27 mouse cellular contexts compared by ENCODE assay signal in genomic region chr16:66919889-66920402, GRCm38 (mm10).
DNase-seq lines count a peak whose midpoint lies in the region; ATAC-seq and TF ChIP-seq lines count a peak whose summit lies in the region.
"Had no signal": no experiment of that assay in that cellular context is flagged by ENCODE, and none has a peak within 500 bp of the region (broad histone marks: within the 10 kb centered on the region; RNA-seq: fewer than 3 reads in every experiment).

No protein-coding gene starts in this region.

- no peak overlapping the region for H3K9ac ChIP-seq in embryonic facial prominence, embryonic 11.5 days (replicated peaks; ENCODE audit: low read length)
- H3K9ac ChIP-seq in limb, embryonic 11.5 days (ENCODE audit: low read length): no peak overlapping the region
- no peak overlapping the region for H3K9ac ChIP-seq in neural tube, embryonic 13.5 days
- H3K9ac ChIP-seq: heart, embryonic 15.5 days; lung, embryonic 15.5 days; midbrain, embryonic 15.5 days had no signal

- DNase-seq in embryonic facial prominence, embryonic 11.5 days (ENCODE audit: low spot score): peak; percentile 25
- DNase-seq in embryonic facial prominence, embryonic 10.5 days (ENCODE audit: low spot score): no peak
- DNase-seq in brain, embryonic 14.5 days (ENCODE audit: low read depth): peak; percentile 42
- DNase-seq in limb, embryonic 11.5 days (ENCODE audit: low spot score): peak; percentile 34
- DNase-seq in thymus, postnatal 25 days: no peak
- DNase-seq: adrenal gland, postnatal 10 days; cerebellum, adult 18-20 months; cerebellum, postnatal 10 days; gastrocnemius, postnatal 25 days; heart, adult 11 months; kidney, adult 11 months; right cerebral cortex, postnatal 4 days; thymus, adult 18-20 months; thymus, postnatal 36 days had no signal

- no peaks in the 10 kb centered on the region for H3K9me3 ChIP-seq in embryonic facial prominence, embryonic 11.5 days (replicated peaks; ENCODE audit: control insufficient read depth, low read length)
- no peaks in the 10 kb centered on the region for H3K9me3 ChIP-seq in embryonic facial prominence, embryonic 10.5 days
- no peaks in the 10 kb centered on the region for H3K9me3 ChIP-seq in limb, embryonic 11.5 days (ENCODE audit: control insufficient read depth, low read length)
- no peaks in the 10 kb centered on the region for H3K9me3 ChIP-seq in neural tube, embryonic 13.5 days
- H3K9me3 ChIP-seq: heart, embryonic 10.5 days; heart, embryonic 15.5 days; lung, embryonic 15.5 days; midbrain, embryonic 10.5 days; midbrain, embryonic 15.5 days had no signal

- 73% methylated on average over 12 of the region's 12 CpGs for WGBS in embryonic facial prominence, embryonic 11.5 days
- WGBS in embryonic facial prominence, embryonic 10.5 days: 84% methylated on average over 12 of the region's 12 CpGs
- 28% methylated on average over 12 of the region's 12 CpGs for WGBS in limb, embryonic 11.5 days
- 58% methylated on average over 12 of the region's 12 CpGs for WGBS in neural tube, embryonic 13.5 days

- no peaks in the 10 kb centered on the region for H3K4me1 ChIP-seq in embryonic facial prominence, embryonic 11.5 days (ENCODE audit: control insufficient read depth, insufficient read depth, low read length)
- H3K4me1 ChIP-seq in embryonic facial prominence, embryonic 10.5 days: no peaks in the 10 kb centered on the region
- no peaks in the 10 kb centered on the region for H3K4me1 ChIP-seq in limb, embryonic 11.5 days (ENCODE audit: control insufficient read depth, insufficient read depth, low read length)
- H3K4me1 ChIP-seq in neural tube, embryonic 13.5 days (replicated peaks): no peaks in the 10 kb centered on the region; the same call in 1 of the 2 replicates
- H3K4me1 ChIP-seq: heart, embryonic 10.5 days; heart, embryonic 15.5 days; lung, embryonic 15.5 days; midbrain, embryonic 10.5 days; midbrain, embryonic 15.5 days had no signal

- no peaks in the 10 kb centered on the region for H3K27me3 ChIP-seq in embryonic facial prominence, embryonic 11.5 days (ENCODE audit: control insufficient read depth, insufficient read depth, low read length)
- no peaks in the 10 kb centered on the region for H3K27me3 ChIP-seq in embryonic facial prominence, embryonic 10.5 days (replicated peaks; ENCODE audit: low read depth, poor library complexity, severe bottlenecking)
- H3K27me3 ChIP-seq in limb, embryonic 11.5 days (ENCODE audit: control insufficient read depth, insufficient read depth, low read length): no peaks in the 10 kb centered on the region
- no peaks in the 10 kb centered on the region for H3K27me3 ChIP-seq in neural tube, embryonic 13.5 days
- H3K27me3 ChIP-seq: CH12.LX; heart, embryonic 15.5 days; lung, embryonic 15.5 days; midbrain, embryonic 15.5 days had no signal

- no peak overlapping the region for H3K4me3 ChIP-seq in embryonic facial prominence, embryonic 11.5 days (ENCODE audit: low read depth, low read length)
- H3K4me3 ChIP-seq in embryonic facial prominence, embryonic 10.5 days: no peak overlapping the region
- H3K4me3 ChIP-seq in limb, embryonic 11.5 days (ENCODE audit: low read depth, low read length): no peak overlapping the region
- no peak overlapping the region for H3K4me3 ChIP-seq in neural tube, embryonic 13.5 days
- H3K4me3 ChIP-seq: heart, embryonic 10.5 days; heart, embryonic 15.5 days; lung, embryonic 15.5 days; midbrain, embryonic 10.5 days; midbrain, embryonic 15.5 days had no signal

- ATAC-seq in embryonic facial prominence, embryonic 11.5 days (replicated peaks; ENCODE audit: insufficient number of reproducible peaks, low FRiP score, low TSS enrichment, low read depth): no peak; the same call in 1 of the 2 replicates
- peak; percentile 73; the same call in 1 of the 2 replicates for ATAC-seq in limb, embryonic 11.5 days (ENCODE audit: insufficient number of reproducible peaks, low FRiP score, low TSS enrichment, low read depth)
- ATAC-seq in neural tube, embryonic 13.5 days (ENCODE audit: low read depth): peak; percentile 72
- ATAC-seq in cerebellum, adult (ENCODE audit: insufficient number of reproducible peaks, low FRiP score, low TSS enrichment): no peak
- ATAC-seq in monocyte, adult 5-6 weeks (replicated peaks; ENCODE audit: insufficient number of reproducible peaks, low FRiP score, low TSS enrichment, poor library complexity, severe bottlenecking): no peak
- ATAC-seq: activated CD4-positive, CD25-positive, alpha-beta regulatory T cell, adult 4 months; forebrain, embryonic 16.5 days; midbrain, embryonic 15.5 days had no signal

- H3K36me3 ChIP-seq in embryonic facial prominence, embryonic 11.5 days (replicated peaks; ENCODE audit: control insufficient read depth, insufficient read depth, low read depth, low read length): no peaks in the 10 kb centered on the region
- H3K36me3 ChIP-seq in embryonic facial prominence, embryonic 10.5 days (replicated peaks): no peaks in the 10 kb centered on the region
- H3K36me3 ChIP-seq in limb, embryonic 11.5 days (ENCODE audit: control insufficient read depth, insufficient read depth, low read length): no peaks in the 10 kb centered on the region
- no peaks in the 10 kb centered on the region for H3K36me3 ChIP-seq in neural tube, embryonic 13.5 days
- H3K36me3 ChIP-seq: heart, embryonic 10.5 days; heart, embryonic 15.5 days; lung, embryonic 15.5 days; midbrain, embryonic 10.5 days; midbrain, embryonic 15.5 days had no signal

- no peak for TF ChIP-seq POLR2A in brain, embryonic 14.5 days (IDR thresholded peaks at IDR 0.05; ENCODE audit: borderline replicate concordance, extremely low read depth, insufficient read depth, insufficient read length, poor library complexity, severe bottlenecking)

- no peak overlapping the region for H3K27ac ChIP-seq in embryonic facial prominence, embryonic 11.5 days (replicated peaks; ENCODE audit: low read depth, low read length)
- no peak overlapping the region for H3K27ac ChIP-seq in embryonic facial prominence, embryonic 10.5 days (replicated peaks)
- no peak overlapping the region for H3K27ac ChIP-seq in limb, embryonic 11.5 days (replicated peaks; ENCODE audit: low read depth, low read length)
- H3K27ac ChIP-seq in neural tube, embryonic 13.5 days (replicated peaks): no peak overlapping the region
- H3K27ac ChIP-seq: heart, embryonic 10.5 days; heart, embryonic 15.5 days; lung, embryonic 15.5 days; midbrain, embryonic 10.5 days; midbrain, embryonic 15.5 days; stomach, postnatal 0 days had no signal

- no peak overlapping the region for H3K4me2 ChIP-seq in embryonic facial prominence, embryonic 11.5 days (ENCODE audit: low read depth, low read length)
- no peak overlapping the region for H3K4me2 ChIP-seq in limb, embryonic 11.5 days (ENCODE audit: low read depth, severe bottlenecking)
- H3K4me2 ChIP-seq in neural tube, embryonic 13.5 days: no peak overlapping the region
- H3K4me2 ChIP-seq: heart, embryonic 15.5 days; liver, embryonic 11.5 days; lung, embryonic 15.5 days; midbrain, embryonic 15.5 days had no signal

- no peak for TF ChIP-seq CTCF in brain, embryonic 14.5 days (IDR thresholded peaks at IDR 0.05; ENCODE audit: borderline replicate concordance, extremely low read depth, insufficient read depth, insufficient read length)

Comparison
In these comparisons a context has a peak if more than half of its experiments do, and no peak if none do; other contexts are left out.
1. DNase-seq: peak in embryonic facial prominence, embryonic 11.5 days (single experiment), brain, embryonic 14.5 days (single experiment) and limb, embryonic 11.5 days (single experiment); none in embryonic facial prominence, embryonic 10.5 days (single experiment) and thymus, postnatal 25 days (single experiment).
2. ATAC-seq: peak in limb, embryonic 11.5 days (single experiment) and neural tube, embryonic 13.5 days (single experiment); none in embryonic facial prominence, embryonic 11.5 days (single experiment), cerebellum, adult (single experiment) and monocyte, adult 5-6 weeks (single experiment).